Mouse (Mus musculus) kidney, adult 10 weeks (tissue): ENCODE data around the gene Tifa. TPM values are rescaled to one million over a fixed set of nuclear protein-coding genes. Genes with fewer than 3 reads are reported as not detected.

ENCODE experiments used
- polyA plus RNA-seq: library from polyadenylated mRNA; stranded (reverse); fragments of 350-450 nt; fragmentation: Illumina TruSeq; extraction: RNeasy Lipid Tissue Mini Kit (QIAGEN cat#74804); gene quantifications from one replicate; pipeline ENCODE4 v1.2.3, GENCODE M21; 2014; ENCODE audit warnings: low read depth, low replicate concordance

Tifa gene
- 16.6 TPM for polyA plus RNA-seq

GRCm38 (mm10) chr3:127789500-127790191 is at the start of gene Tifa:
Tifa (plus strand) TSS chr3:127789805.

GRCm38 (mm10) chr3:127780021-127780644 is 9.5 kb upstream of the Tifa start, which contains the start of gene Alpk1:
Alpk1 (minus strand) TSS chr3:127780527.

GRCm38 (mm10) chr3:127837154-127837865 is 47.7 kb downstream of the Tifa start, which contains the start of gene Ap1ar:
Ap1ar (minus strand) TSS chr3:127837523.

Other genes starting within 250 kb of the Tifa start
- gene Larp7, start 236.5 kb upstream of the Tifa start, polyA plus RNA-seq: 33.7 TPM
- gene Zgrf1, start 236.3 kb upstream of the Tifa start, polyA plus RNA-seq: 1.1 TPM
- not detected for gene Neurog2, start 156.7 kb upstream of the Tifa start, polyA plus RNA-seq
- gene Alpk1, start 9.3 kb upstream of the Tifa start, polyA plus RNA-seq: 2.2 TPM
- gene Ap1ar, start 47.7 kb downstream of the Tifa start, polyA plus RNA-seq: 50.1 TPM
- 30.2 TPM for gene Fam241a, start 106.5 kb downstream of the Tifa start, polyA plus RNA-seq